24 mouse cellular contexts compared by ENCODE assay signal in the genomic region with DNA sequence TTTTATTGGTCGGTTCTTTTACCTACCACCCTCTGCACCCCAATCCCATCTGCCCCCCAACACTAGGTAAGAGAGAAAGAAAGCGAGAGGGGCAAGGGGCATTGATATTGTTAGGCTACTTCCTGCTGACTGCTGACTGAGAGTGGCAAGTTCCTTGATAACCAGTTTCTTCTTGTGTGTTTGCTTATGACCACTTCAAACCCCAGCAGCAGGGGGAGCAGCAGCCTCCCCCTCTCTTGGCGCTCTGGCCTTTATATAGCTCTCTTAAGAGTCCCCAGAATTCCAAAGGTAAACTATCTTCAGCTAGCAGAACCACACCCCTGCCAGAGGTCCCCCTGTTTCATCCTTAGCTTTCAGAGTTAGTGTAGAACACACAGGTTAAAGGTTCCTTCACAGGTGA. TPM values are rescaled to one million over a fixed set of nuclear protein-coding genes. Genes with fewer than 3 reads are reported as not detected.
A peak's percentile ranks its signal among the peaks of the same experiment; 100 is the strongest.
DNase-seq lines count a peak whose midpoint lies in the region; ATAC-seq and TF ChIP-seq lines count a peak whose summit lies in the region.
"Had no signal": no experiment of that assay in that cellular context is flagged by ENCODE, and none has a peak within 500 bp of the region (broad histone marks: within the 10 kb centered on the region; RNA-seq: fewer than 3 reads in every experiment).

No protein-coding gene starts in this region.

- TF ChIP-seq CTCF in bone marrow, adult 2 months (IDR thresholded peaks at IDR 0.05; ENCODE audit: control insufficient read depth, insufficient read depth, low read length): 0 out of 2 replicates have a peak, but pooled peaks have one; percentile 8

- 67% methylated on average over 3 of the region's 3 CpGs for WGBS in limb, embryonic 11.5 days
- 60% methylated on average over 3 of the region's 3 CpGs for WGBS in limb, embryonic 10.5 days
- 45% methylated on average over 3 of the region's 3 CpGs for WGBS in bone marrow, adult 2 months

- no peaks in the 10 kb centered on the region for H3K36me3 ChIP-seq in limb, embryonic 11.5 days (ENCODE audit: control insufficient read depth, insufficient read depth, low read length)
- no peaks in the 10 kb centered on the region for H3K36me3 ChIP-seq in limb, embryonic 10.5 days
- H3K36me3 ChIP-seq: heart, embryonic 13.5 days; hindbrain, embryonic 13.5 days; limb, embryonic 15.5 days had no signal

- ATAC-seq in limb, embryonic 11.5 days (ENCODE audit: insufficient number of reproducible peaks, low FRiP score, low TSS enrichment, low read depth): no peak
- ATAC-seq: activated CD4-positive, CD25-positive, alpha-beta regulatory T cell, adult 4 months; CD4-positive, CD25-positive, alpha-beta regulatory T cell, adult 4 months; forebrain, embryonic 13.5 days had no signal

- H3K9ac ChIP-seq in limb, embryonic 11.5 days (ENCODE audit: low read length): 0 out of 2 replicates have a peak overlapping the region, but pooled peaks have one; percentile 22
- H3K9ac ChIP-seq: forebrain, embryonic 13.5 days; heart, embryonic 13.5 days; hindbrain, embryonic 13.5 days; limb, embryonic 15.5 days had no signal

- H3K4me1 ChIP-seq in limb, embryonic 11.5 days (ENCODE audit: control insufficient read depth, insufficient read depth, low read length): peaks cover 4% of the 10 kb centered on the region; the same call in 1 of the 2 replicates
- H3K4me1 ChIP-seq in limb, embryonic 10.5 days: peaks cover 12% of the 10 kb centered on the region
- peaks cover 4% of the 10 kb centered on the region; the same call in 1 of the 2 replicates for H3K4me1 ChIP-seq in bone marrow, adult 2 months (ENCODE audit: control insufficient read depth, insufficient read depth, low read length)

- no peak for DNase-seq in limb, embryonic 11.5 days (ENCODE audit: low spot score)
- DNase-seq in limb, embryonic 10.5 days (ENCODE audit: low spot score): no peak
- DNase-seq in 3T3-L1 (ENCODE audit: low read depth, low spot score) (peak; percentile 43), 416B (ENCODE audit: low read depth) (peak; percentile 73)
- DNase-seq in frontal cortex, postnatal 14 days (ENCODE audit: low spot score in 2 of 2): no peak
- DNase-seq in embryo, embryonic 11 days: no peak
- DNase-seq: adrenal gland, adult 8-10 months; cerebellum, adult 18-20 months; cerebellum, postnatal 25 days; gastrocnemius, postnatal 14 days; heart, adult 11 months; kidney, adult 9 months; kidney, postnatal 25 days; lung, adult 18-20 months had no signal

- no peak overlapping the region for H3K27ac ChIP-seq in limb, embryonic 11.5 days (replicated peaks; ENCODE audit: low read depth, low read length)
- H3K27ac ChIP-seq in limb, embryonic 10.5 days: no peak overlapping the region
- H3K27ac ChIP-seq in bone marrow, adult 2 months (ENCODE audit: control insufficient read depth, insufficient read depth, low read depth, low read length, poor library complexity): no peak overlapping the region
- H3K27ac ChIP-seq: forebrain, embryonic 13.5 days; heart, embryonic 13.5 days; hindbrain, embryonic 13.5 days; limb, embryonic 15.5 days had no signal

- no peak for TF ChIP-seq POLR2A in bone marrow, adult 2 months (IDR thresholded peaks at IDR 0.05; ENCODE audit: borderline replicate concordance, control insufficient read depth, low read depth, low read length)

- H3K27me3 ChIP-seq in limb, embryonic 11.5 days (ENCODE audit: control insufficient read depth, insufficient read depth, low read length): peaks cover 8% of the 10 kb centered on the region; the same call in 1 of the 2 replicates
- H3K27me3 ChIP-seq in limb, embryonic 10.5 days (ENCODE audit: low read depth, poor library complexity, severe bottlenecking): peaks cover 27% of the 10 kb centered on the region

- no peak overlapping the region for H3K4me3 ChIP-seq in limb, embryonic 11.5 days (ENCODE audit: low read depth, low read length)
- no peak overlapping the region for H3K4me3 ChIP-seq in limb, embryonic 10.5 days
- H3K4me3 ChIP-seq in bone marrow, adult 2 months (replicated peaks; ENCODE audit: control insufficient read depth, low read depth, low read length): no peak overlapping the region
- H3K4me3 ChIP-seq: forebrain, embryonic 13.5 days; heart, embryonic 13.5 days; hindbrain, embryonic 13.5 days; limb, embryonic 15.5 days had no signal

- no peak overlapping the region for H3K4me2 ChIP-seq in limb, embryonic 11.5 days (ENCODE audit: low read depth, severe bottlenecking)
- H3K4me2 ChIP-seq: forebrain, embryonic 13.5 days; heart, embryonic 13.5 days; hindbrain, embryonic 13.5 days; limb, embryonic 15.5 days; midbrain, embryonic 11.5 days had no signal

- no peaks in the 10 kb centered on the region for H3K9me3 ChIP-seq in limb, embryonic 11.5 days (ENCODE audit: control insufficient read depth, low read length)
- H3K9me3 ChIP-seq in limb, embryonic 10.5 days (replicated peaks): no peaks in the 10 kb centered on the region
- H3K9me3 ChIP-seq: forebrain, embryonic 13.5 days; heart, embryonic 13.5 days; hindbrain, embryonic 13.5 days; limb, embryonic 15.5 days had no signal

RNA-seq across cellular contexts. Expression of a gene that starts 4.6 kb away (rescaled TPM):
- polyA plus RNA-seq in limb, embryonic 11.5 days (2014; fragmentation: Nextera tagmentation; extraction: Ambion mirVana): 3.6 and 4.5 TPM in 2 replicates
- 2.0 and 2.4 TPM in 2 replicates for polyA plus RNA-seq in limb, embryonic 10.5 days (2016; fragmentation: Nextera tagmentation; extraction: Ambion mirVana)
- polyA plus RNA-seq in bone marrow, adult 2 months (2011; ENCODE audit: insufficient read depth, insufficient read length, low replicate concordance, missing spikeins): 59.9 and 139 TPM in 2 replicates

RNA-seq across cellular contexts. Expression of a gene that starts 26.1 kb away (rescaled TPM):
- 30.3 and 32.2 TPM in 2 replicates for polyA plus RNA-seq in limb, embryonic 11.5 days (2014; fragmentation: Nextera tagmentation; extraction: Ambion mirVana)
- 36.9 and 38.6 TPM in 2 replicates for polyA plus RNA-seq in limb, embryonic 10.5 days (2016; fragmentation: Nextera tagmentation; extraction: Ambion mirVana)
- 30.5 and 58.5 TPM in 2 replicates for polyA plus RNA-seq in bone marrow, adult 2 months (2011; ENCODE audit: insufficient read depth, insufficient read length, low replicate concordance, missing spikeins)

RNA-seq across cellular contexts. Expression of a gene that starts 34.3 kb away (rescaled TPM):
- not detected in 2 replicates for polyA plus RNA-seq in limb, embryonic 11.5 days (2014; fragmentation: Nextera tagmentation; extraction: Ambion mirVana)
- polyA plus RNA-seq in limb, embryonic 10.5 days (2016; fragmentation: Nextera tagmentation; extraction: Ambion mirVana): not detected in 2 replicates
- 0.80 TPM in 1 of 2 replicates, not detected in the other for polyA plus RNA-seq in bone marrow, adult 2 months (2011; ENCODE audit: insufficient read depth, insufficient read length, low replicate concordance, missing spikeins)
- polyA plus RNA-seq: activated CD4-positive, CD25-positive, alpha-beta regulatory T cell, adult 4 months; CD4-positive, CD25-positive, alpha-beta regulatory T cell, adult 4 months; embryonic facial prominence, embryonic 14.5 days; forebrain, embryonic 13.5 days; heart, embryonic 13.5 days; hindbrain, embryonic 13.5 days; limb, embryonic 15.5 days; midbrain, embryonic 11.5 days; thymus, postnatal 0 days had no signal

RNA-seq across cellular contexts. Expression of a gene that starts 37.3 kb away (rescaled TPM):
- 95.3 and 98.6 TPM in 2 replicates for polyA plus RNA-seq in limb, embryonic 11.5 days (2014; fragmentation: Nextera tagmentation; extraction: Ambion mirVana)
- polyA plus RNA-seq in limb, embryonic 10.5 days (2016; fragmentation: Nextera tagmentation; extraction: Ambion mirVana): 90.3 and 91.4 TPM in 2 replicates
- polyA plus RNA-seq in bone marrow, adult 2 months (2011; ENCODE audit: insufficient read depth, insufficient read length, low replicate concordance, missing spikeins): 29.9 and 52.5 TPM in 2 replicates

RNA-seq across cellular contexts. Expression of a gene that starts 37.4 kb away (rescaled TPM):
- polyA plus RNA-seq in limb, embryonic 11.5 days (2014; fragmentation: Nextera tagmentation; extraction: Ambion mirVana): 894 and 914 TPM in 2 replicates
- 820 and 955 TPM in 2 replicates for polyA plus RNA-seq in limb, embryonic 10.5 days (2016; fragmentation: Nextera tagmentation; extraction: Ambion mirVana)
- 2,232 and 4,155 TPM in 2 replicates for polyA plus RNA-seq in bone marrow, adult 2 months (2011; ENCODE audit: insufficient read depth, insufficient read length, low replicate concordance, missing spikeins)

Comparison
In these comparisons a context has a peak if more than half of its experiments do, and no peak if none do; other contexts are left out.
1. DNase-seq: peak in 3T3-L1 (single experiment) and 416B (single experiment); none in limb, embryonic 11.5 days (single experiment), limb, embryonic 10.5 days (single experiment), frontal cortex, postnatal 14 days (0 of 2) and embryo, embryonic 11 days (single experiment).
2. RNA of a gene that starts 4.6 kb away (polyA plus RNA-seq): 59.9 to 139 TPM in bone marrow, adult 2 months; 3.6 to 4.5 TPM in limb, embryonic 11.5 days and 2.0 to 2.4 TPM in limb, embryonic 10.5 days; every median in the first group is over 10 times any median in the second.